Mouse (Mus musculus) Muller cell, postnatal 12 days (primary cell): Measurements from ENCODE around the gene Fbxo36.

Experiments used
- DNase-seq: peaks from one replicate; pipeline ENCODE4 v3.0.0-alpha.2; 2015; ENCODE audit errors: inconsistent ontology term

Fbxo36 gene

DNA sequence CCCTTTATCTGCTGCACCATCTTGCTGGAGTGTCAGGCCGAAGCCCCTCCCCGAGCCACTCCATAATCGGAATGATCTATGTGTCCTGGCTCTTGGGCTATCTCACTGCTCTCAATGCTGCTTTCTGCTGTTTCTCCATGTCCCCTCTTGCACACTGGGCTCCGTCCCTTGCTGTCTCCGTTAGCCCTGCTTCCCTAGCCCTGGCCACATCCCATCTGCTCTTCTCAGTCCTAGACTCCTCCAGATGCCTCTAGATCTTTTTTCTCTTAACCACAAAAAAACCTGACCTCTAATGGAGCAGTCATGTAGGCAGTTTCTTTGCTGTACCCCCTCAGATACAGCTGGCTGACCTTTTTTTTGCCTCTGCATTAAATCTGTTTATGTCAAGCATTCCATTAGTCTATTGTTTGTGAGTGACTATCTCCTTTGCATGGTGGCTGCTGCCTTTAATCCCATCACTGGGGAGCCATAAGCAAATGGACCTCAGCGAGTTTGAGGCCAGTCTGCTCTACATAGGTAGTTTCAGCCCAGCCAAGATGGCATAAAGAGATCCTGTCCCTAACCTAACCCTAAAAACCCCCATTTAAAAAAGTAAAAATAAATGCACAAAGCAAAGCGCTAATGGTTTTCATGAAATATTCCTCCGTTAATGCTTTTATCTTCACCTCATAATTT is 49.8 kb downstream of the Fbxo36 start:
- DNase-seq: no peak

DNA sequence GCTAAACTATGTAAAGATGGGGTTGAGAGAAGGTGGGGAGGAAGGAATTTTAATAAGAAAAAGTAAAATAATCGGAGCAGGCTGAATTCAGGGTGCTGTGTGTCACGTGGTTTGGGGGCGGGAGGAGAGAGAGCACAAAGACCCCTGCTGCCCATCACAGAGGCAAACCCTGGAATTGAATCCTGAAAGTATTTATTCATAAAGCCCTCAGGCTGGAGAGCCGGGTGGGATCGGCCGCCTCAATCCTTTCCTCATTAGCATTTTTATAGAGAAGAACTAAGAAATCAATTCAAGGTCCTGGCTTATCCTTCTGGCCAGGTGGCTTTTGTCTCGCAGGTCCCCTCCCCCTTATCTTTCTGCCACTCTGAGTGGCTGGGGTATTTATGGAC is 50.4 kb downstream of the Fbxo36 start:
- no peak for DNase-seq

DNA sequence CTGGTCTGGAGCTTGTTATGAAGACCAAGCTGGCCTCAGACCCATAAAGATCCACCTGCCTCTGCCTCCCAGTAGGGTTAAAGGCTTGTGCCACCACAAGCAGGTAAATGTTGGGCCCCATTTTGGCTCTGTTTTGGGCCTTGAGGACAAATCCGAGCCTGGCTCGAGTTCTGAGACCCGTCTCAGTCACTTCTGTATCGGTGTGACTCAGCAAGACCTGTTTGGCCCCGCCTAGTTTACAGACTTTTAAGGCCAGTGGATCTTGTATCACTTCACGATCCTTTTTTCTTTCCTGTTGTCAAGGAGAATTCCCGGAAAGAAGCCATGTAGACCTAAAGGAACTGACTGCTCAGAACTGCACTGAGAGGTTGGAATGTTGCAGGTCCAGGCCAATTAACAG is 50.9 kb downstream of the Fbxo36 start:
- DNase-seq: no peak

GRCm38 (mm10) chr1:84891746-84892145 is 52.1 kb downstream of the Fbxo36 start:
- no peak for DNase-seq

- no peak for DNase-seq
Observed at GRCm38 (mm10) chr1:84897364-84897763, 57.7 kb downstream of the Fbxo36 start.

DNA sequence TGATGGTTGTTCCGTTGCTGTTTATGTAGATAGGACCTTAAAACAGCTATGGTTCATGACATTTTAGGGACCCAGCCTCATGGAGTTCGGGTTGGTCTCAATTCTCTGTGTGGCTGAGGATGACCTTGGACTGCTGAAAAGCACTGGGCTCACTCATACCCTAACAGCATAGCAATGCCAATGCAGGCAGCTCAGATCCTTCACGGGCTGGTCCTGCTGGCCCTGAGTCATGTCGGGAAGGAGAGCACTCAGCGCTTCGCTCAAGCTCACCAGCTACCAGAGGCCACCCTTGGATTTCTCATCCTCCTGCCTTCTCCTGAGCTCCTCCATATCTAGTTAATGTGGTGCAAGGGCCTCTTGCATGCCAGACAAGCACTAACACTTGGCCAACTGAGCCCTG is 59.5 kb downstream of the Fbxo36 start:
- DNase-seq: no peak

DNA sequence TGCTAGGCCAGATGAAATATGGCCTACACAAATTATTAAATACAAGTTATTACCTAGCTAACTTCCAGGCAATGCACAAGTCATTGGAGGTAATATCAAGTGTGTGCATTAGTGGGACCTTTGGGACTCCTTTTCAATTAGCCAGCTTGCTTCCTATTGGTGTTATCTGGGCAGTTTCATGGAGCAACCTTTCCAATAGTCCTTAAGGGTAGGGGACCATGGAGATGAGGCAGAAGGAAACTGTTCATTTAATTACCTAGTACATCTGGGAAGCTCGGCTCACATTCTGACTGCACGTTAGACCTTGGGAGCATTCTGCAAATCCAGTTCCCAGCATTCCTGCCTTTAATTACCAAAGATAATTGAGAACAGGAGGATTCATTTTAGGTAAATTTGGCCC is 64.8 kb downstream of the Fbxo36 start:
- DNase-seq: no peak

- peak; percentile 42 for DNase-seq
Observed at GRCm38 (mm10) chr1:84910177-84910804, 70.7 kb downstream of the Fbxo36 start.

GRCm38 (mm10) chr1:84912571-84912970 is 72.9 kb downstream of the Fbxo36 start:
- DNase-seq: no peak

DNA sequence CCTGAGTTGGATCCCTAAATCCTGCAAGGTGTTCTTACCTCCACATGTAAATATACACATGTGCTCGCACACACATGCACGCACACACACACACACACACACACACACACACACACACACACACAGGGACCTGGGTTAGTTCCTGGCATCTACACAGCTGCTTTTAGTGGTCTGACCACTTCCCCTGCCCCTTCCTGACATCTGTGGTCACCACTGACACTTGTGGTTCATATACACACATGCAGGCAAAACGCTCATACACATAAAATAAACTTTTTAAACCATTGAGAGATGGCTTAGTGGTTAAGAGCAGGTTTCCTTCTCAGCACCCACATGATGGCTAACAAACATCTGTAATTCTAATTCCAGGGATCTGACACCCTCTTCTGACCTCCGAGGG is 75.4 kb downstream of the Fbxo36 start:
- DNase-seq: no peak

- no peak for DNase-seq
Observed at GRCm38 (mm10) chr1:84918865-84919264, 79.2 kb downstream of the Fbxo36 start.

DNA sequence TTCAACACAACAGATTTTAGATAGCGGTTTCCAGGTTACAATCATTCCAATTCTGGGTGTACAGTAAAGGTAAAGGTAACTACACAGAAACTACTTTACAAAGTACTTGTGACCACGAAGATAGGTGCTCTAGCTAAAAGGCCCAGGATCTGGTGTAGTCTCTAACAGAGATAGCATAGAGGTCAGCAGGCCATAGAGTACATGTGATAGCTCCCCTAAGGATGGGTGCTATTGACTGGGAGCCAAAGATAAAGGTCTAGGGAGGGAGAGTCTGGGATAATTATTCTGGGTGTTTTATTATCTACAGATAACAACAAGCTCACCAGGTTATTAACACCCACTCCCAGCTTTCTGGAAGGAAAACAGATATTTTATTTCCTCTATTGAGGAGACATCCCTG is 83.8 kb downstream of the Fbxo36 start:
- DNase-seq: no peak

GRCm38 (mm10) chr1:84924134-84924533 is 84.5 kb downstream of the Fbxo36 start:
- no peak for DNase-seq

GRCm38 (mm10) chr1:84925599-84925998 is 86.0 kb downstream of the Fbxo36 start:
- no peak for DNase-seq

DNA sequence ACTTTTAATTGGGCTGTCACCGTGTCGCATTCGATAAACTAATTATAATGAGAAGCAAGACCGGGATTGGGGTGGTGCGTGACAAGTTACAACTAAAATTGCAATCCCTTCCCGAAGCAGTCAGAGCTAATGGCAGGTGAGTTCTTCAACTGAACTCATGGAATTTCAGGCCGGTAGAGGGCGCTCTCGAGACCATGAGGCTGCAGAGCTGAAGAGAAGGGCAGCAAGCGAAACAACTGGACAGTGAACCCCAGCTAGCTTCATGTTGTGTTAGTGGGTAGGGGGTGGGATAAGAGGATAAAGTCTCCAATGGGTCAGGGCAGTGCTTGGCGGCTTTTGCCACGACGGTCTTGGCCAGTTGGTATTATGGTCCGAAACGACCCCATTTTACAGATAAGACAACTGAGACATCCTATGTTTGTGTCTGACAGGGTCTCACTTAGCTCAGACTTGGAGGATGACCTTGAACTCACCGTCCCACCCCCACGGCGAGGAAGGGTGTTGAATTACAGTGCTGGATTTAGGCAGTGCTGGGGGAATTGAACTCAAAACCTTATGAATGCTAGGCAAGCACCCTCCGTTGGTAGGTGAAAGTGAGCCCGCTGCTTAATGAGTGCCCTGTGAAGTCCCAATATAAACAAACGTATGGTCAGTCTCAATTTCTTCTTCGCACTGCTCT is 94.0 kb downstream of the Fbxo36 start:
- DNase-seq: peak; percentile 40

DNA sequence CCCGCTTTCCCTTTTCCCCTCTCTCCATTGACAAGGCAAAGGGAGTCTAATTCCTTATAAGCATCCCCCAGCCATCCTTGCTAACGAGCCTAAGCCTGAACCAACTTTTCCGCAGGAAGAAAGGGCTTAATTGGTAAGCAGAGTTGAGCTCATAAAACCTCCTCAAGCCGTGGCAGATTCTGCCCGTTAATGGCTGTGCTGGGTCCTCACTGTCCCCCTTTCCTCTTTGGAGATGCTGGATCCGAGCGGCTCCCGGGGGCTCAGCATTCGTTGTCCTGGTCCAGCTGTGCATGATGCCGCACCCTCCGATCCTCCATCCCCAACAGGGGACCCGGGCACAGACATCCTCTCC is 94.5 kb downstream of the Fbxo36 start:
- peak; percentile 48 for DNase-seq

DNA sequence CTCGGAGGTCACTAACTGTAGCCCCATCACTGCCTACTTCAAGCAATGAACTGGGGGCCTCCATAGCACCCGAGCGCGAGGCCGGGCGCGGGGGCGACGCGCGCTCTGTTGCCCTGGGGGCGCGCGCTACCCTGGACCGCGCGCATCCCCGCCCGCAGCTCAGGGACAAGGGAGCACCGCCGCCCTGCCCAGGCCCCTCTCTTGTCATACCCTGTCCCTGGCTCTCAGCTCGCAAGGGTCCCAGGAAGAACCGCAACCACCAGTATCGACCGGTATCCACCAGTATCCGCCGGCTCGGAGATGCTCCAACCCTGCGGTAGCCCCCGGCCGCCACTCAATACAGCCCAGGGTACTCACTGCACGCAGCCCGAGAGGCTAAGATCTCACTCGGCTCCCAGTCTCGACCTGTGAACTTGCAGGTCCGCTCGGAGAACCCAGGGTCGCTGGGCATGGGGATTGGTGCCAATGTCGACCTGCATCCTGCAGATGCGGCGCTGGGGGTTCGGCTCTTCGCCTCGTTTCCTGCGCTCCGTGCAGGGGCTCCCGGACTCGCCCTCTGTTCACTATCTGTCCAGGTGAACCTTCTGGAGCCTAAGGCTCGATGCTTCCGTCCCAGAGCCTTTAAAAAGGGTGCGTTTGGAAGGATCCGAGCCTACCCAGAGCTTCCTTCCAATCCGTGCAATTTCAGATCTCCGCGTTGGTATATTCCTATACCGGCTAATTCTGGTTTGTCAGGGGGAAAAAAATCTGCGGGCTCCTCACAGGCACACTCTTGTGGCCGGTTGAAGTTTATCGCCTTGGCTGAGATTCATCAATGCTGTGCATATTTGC is 95.1 kb downstream of the Fbxo36 start, which contains the start of gene Slc16a14:
Gene Slc16a14, minus strand, starts transcription at position 632 of the 831 bp plus-strand sequence.
- DNase-seq: peak; percentile 51

- DNase-seq: peak; percentile 66
Observed at GRCm38 (mm10) chr1:84935668-84936067, 96.0 kb downstream of the Fbxo36 start.

DNA sequence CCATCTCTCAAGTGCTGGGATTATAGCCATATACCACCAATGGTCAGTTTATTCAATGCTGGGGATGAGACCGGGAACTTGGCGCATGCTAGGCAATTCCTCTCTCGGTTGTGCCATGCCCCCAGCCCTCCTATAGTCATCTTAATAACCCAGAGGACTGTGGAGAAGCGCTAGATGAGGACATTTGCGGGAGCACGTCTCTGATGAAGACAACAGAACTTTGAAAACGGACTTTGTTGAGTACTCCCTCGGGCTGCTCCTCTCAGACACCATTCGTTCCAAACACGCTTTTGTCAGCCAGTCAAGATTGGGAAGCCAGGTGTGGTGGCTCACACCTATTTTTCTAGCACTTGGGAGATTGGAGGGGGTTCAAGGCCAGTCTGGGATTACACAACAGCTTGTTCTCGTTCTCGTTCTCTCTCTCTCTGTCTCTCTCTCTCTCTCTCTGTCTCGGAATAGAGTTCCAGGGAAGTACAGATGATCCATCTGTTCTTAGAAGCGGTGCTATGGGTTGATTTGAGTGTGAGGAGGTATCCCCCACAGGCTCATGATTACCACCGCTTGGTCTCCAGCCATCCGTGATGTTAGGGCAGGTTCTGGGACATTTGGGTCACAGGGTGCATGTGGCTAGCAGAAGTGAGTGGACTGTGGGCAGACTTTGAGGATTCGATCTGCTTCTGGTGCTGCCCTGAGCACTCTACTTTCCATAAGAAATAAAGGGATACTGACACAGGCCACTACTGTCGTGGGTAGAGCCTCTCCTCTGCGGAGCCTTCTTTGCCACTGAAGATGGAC is 97.3 kb downstream of the Fbxo36 start:
- no peak for DNase-seq

GRCm38 (mm10) chr1:84939466-84939865 is 99.8 kb downstream of the Fbxo36 start:
- DNase-seq: no peak

DNA sequence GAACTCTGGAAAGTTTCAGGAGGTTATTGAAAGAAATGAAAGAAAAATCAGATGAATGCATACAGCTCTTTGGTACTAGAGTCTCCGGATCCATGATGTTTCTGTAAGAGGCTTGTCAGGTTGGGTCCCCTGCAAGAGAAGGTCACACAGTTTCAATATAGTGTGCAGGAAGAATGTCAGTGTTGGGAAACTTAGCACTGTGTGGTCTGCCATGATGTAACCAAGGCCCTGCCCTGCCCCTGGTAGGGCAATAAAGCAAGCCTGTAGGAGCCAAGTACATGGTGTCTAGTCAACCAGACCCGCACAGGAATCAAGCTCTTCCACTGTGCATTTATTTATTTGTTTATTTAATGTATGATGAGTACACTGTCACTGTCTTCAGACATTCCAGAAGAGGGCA is 100.7 kb downstream of the Fbxo36 start:
- no peak for DNase-seq
